Mouse (Mus musculus) kidney, postnatal 25 days (tissue): ENCODE measurements around the gene Lrpap1.

Experiments used
- DNase-seq, 2 experiments: peaks; one replicate each; pipeline ENCODE4 v3.0.0; 2021; ENCODE audit warnings: mixed read lengths in 2 of 2

Lrpap1 gene

GRCm38 (mm10) chr5:35118418-35118817 is 12.9 kb upstream of the Lrpap1 start:
- no peak for DNase-seq

- no peak for DNase-seq
These were observed 12.1 kb upstream of the Lrpap1 start for GRCm38 (mm10) chr5:35117633-35118032.

GRCm38 (mm10) chr5:35116002-35116401 is 10.4 kb upstream of the Lrpap1 start:
- no peak for DNase-seq

GRCm38 (mm10) chr5:35112444-35112843 is 6.9 kb upstream of the Lrpap1 start:
- no peak for DNase-seq

GRCm38 (mm10) chr5:35105922-35106298 is 344 bp upstream of the Lrpap1 start:
- DNase-seq: peak in 1 of 2 experiments; percentile 15

- DNase-seq: peak; percentile 33 to 68
These were observed 1.2 kb downstream of the Lrpap1 start for GRCm38 (mm10) chr5:35104183-35104959.

- DNase-seq: no peak
These were observed 2.0 kb downstream of the Lrpap1 start for GRCm38 (mm10) chr5:35103528-35103927.

GRCm38 (mm10) chr5:35103086-35103485 is 2.5 kb downstream of the Lrpap1 start:
- DNase-seq: peak; percentile 18 to 48

GRCm38 (mm10) chr5:35091636-35092035 is 13.9 kb downstream of the Lrpap1 start:
- no peak for DNase-seq

GRCm38 (mm10) chr5:35089614-35089963 is 16.0 kb downstream of the Lrpap1 start:
- DNase-seq: no peak

GRCm38 (mm10) chr5:35088785-35089613 is 16.6 kb downstream of the Lrpap1 start:
- DNase-seq: peak; percentile 80 to 88

- DNase-seq: no peak
These were observed 20.7 kb downstream of the Lrpap1 start for GRCm38 (mm10) chr5:35084913-35085312.

GRCm38 (mm10) chr5:35079101-35079500 is 26.5 kb downstream of the Lrpap1 start:
- DNase-seq: no peak

GRCm38 (mm10) chr5:35076369-35076768 is 29.2 kb downstream of the Lrpap1 start:
- DNase-seq: no peak

GRCm38 (mm10) chr5:35073992-35074391 is 31.6 kb downstream of the Lrpap1 start:
- DNase-seq: no peak

- DNase-seq: no peak
These were observed 32.3 kb downstream of the Lrpap1 start for GRCm38 (mm10) chr5:35073235-35073634.

GRCm38 (mm10) chr5:35071855-35072254 is 33.7 kb downstream of the Lrpap1 start:
- DNase-seq: no peak

- no peak for DNase-seq
These were observed 34.6 kb downstream of the Lrpap1 start for GRCm38 (mm10) chr5:35070953-35071352.

GRCm38 (mm10) chr5:35070314-35070713 is 35.3 kb downstream of the Lrpap1 start:
- no peak for DNase-seq

GRCm38 (mm10) chr5:35069841-35070240 is 35.7 kb downstream of the Lrpap1 start:
- no peak for DNase-seq

- no peak for DNase-seq
These were observed 45.5 kb downstream of the Lrpap1 start for GRCm38 (mm10) chr5:35060098-35060497.

- DNase-seq: no peak
These were observed 47.4 kb downstream of the Lrpap1 start for GRCm38 (mm10) chr5:35058216-35058615.

- no peak for DNase-seq
These were observed 48.0 kb downstream of the Lrpap1 start for GRCm38 (mm10) chr5:35057582-35057981.
